Mouse (Mus musculus): ENCODE results near the gene Ppp3cb. TPM values are rescaled to one million over a fixed set of nuclear protein-coding genes. Genes with fewer than 3 reads are reported as not detected.

The Ppp3cb gene
- total RNA-seq, 2 experiments from 2014 or later: 64.2 to 64.6 TPM

GRCm38 (mm10) chr14:20482051-20482751 is 64.2 kb downstream of the Ppp3cb start:
- no peak for DNase-seq
- intact Hi-C loops (cut with DNase I): loop anchor here (5.0 kb wide), 1 partner anchor 55 kb away; no protein-coding TSS in a partner anchor

DNA sequence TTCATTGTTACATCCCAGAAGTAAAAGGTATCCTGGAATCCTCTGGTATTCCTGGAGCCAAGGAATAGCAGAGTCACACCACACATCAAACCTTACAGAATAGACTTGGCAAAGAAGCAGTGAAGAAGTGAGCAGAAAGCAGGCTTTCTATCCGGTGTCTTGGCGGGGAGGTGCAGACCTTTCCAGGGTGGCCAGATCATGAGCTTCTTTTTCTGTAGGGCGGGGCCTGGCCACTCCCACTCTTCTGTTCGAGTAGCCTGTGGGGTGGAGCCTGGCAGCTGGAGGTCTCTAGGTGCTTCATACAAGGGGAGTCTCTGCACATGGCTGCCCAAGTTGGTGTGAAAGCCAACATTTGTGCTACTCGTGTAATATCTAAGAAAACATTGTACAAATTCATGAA is 65.2 kb downstream of the Ppp3cb start:
- DNase-seq: peak in 1 of 2 experiments; percentile 9

DNA sequence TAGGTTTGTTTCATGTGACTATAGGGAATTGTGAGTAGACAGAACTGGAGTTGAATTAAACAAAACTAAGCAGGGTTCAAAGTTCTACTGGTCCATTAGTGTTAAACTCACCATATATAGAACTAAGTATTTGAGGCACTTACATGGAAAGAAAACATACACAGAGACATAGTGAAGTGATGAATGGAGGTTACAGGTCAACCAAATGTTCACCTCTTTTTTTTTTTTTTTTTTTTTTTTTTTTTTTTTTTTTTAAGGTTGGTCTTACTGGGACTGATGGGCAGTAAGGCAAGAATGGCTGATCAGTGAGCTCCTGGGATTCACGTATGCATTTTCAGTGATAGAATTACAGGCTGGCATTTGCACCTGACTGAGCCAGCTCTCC is 66.2 kb downstream of the Ppp3cb start:
- DNase-seq: no peak
- intact Hi-C loops (cut with DNase I): loop anchor here (5.0 kb wide), 1 partner anchor 57 kb away; no protein-coding TSS in a partner anchor

More for the DNA sequence above, 65.2 kb downstream of the Ppp3cb start:
- intact Hi-C loops (cut with DNase I): loop anchor here (5.0 kb wide), 1 partner anchor 56 kb away; no protein-coding TSS in a partner anchor

DNA sequence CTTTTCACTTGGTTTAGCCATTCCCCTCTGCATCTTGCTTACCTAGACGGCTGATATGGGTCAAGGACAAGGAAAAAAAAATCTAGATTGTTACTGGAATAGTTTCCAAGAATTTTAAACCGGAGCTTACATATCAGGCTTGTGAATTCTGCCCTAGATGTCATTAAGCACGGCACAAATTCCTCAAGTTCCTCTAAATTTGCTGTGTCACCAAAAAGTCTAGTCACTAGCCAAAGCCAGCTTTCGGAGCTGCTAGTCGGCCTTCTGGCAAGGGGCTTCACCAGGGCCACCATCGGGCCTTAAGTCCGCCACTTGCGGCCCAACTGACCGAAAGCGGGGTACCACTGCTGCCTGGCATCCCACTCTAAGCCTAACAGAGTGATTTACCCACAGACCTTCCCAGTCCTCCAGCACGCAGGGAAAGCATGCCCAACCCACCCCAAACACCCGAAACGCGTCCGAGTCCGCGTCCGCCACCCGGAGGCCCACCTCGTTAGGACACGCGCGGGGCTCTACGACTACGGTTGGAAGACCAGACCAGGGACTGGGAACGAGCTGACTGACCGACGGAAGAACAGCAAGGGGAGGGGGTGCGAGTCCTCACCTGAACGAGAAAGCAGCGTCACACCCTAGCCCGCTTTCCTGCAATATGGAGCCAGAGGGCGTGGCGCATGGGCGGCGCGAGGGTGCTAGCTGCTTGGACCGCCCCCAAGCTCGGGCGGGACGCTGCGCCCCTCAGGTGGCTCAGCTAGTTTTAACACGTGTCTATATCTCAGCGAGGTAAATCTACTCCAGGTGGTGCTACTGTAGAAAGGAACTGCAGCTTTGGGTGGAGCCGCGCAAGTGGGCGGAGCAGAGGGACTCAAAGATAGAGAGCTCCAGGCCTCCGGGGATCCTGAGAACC is 66.8 kb downstream of the Ppp3cb start, which contains the start of gene Anxa7:
Gene Anxa7 (minus strand): TSS at position 843 of the 904 bp plus-strand sequence.
- DNase-seq: peak; percentile 75 to 76
- intact Hi-C loops (cut with DNase I): loop anchor here (1.0 to 5.0 kb wide), 2 partner anchors 58 to 67 kb away; partner anchors contain the start of gene Ppp3cb

- intact Hi-C loops (cut with DNase I): loop anchor here (1.0 kb wide), 1 partner anchor 68 kb away; the partner anchor contains the start of gene Ppp3cb
Measured at GRCm38 (mm10) chr14:20478801-20479200, 67.6 kb downstream of the Ppp3cb start.

GRCm38 (mm10) chr14:20478385-20478784 is 68.0 kb downstream of the Ppp3cb start:
- intact Hi-C loops (cut with DNase I): no loop called here
- no peak for DNase-seq

More at GRCm38 (mm10) chr14:20478801-20479200, 67.6 kb downstream of the Ppp3cb start:
- peak; percentile 54 to 57 for DNase-seq

DNA sequence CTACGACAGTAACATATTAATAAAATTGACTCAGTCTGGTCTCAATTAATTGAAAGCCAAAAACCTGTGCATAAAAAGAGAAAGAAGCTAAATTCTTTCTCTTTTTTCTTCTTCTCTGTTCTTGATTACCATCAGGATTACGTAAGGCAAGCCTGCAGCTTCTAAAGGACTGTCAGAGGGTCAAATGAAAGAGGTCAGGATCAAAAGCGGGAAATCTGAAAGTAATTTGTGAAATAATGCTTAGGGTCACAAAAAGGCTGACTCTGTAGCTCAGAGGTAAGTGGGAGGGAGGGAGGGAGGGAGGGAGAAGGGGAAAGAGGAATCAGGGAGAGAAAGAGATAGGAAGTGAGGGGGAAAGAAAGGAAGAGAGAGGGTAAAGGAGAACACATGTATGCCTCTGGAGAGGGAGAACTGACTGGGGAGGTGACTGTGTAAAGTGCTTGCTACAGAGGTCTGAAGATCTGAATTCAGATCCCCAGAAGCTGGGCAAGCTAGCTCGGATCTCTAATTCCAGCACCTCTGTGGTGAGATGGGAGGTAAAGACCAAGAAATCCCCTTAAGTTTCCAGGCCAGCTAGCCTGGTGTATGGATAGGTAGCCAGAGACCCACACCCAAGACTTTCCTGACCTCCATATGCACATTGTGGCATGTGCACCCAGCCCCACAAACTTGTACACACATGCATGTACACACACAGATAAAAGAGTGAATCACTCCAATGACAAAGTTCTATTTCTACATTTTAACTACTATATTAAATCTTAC is 68.9 kb downstream of the Ppp3cb start:
- intact Hi-C loops (cut with DNase I): no loop called here
- no peak for DNase-seq

DNA sequence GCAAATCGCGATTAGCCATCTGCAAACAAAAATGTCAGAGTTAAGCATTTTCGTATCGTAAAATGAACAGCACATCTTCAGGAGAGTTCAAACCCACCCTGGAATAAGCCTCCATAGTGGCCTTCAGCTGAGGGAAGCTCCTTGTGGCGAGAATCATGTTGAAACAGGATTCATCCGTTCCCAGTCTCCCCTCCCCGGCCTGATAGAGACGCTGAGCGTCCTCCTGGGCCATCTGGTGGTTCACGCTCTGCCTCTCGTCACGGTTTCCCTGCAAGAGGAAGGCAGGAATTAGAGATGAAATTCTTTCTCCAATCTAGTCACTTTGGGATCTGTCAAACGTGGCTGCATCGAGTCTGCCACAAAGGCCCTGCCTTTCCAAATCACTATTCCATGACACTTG is 86.2 kb downstream of the Ppp3cb start:
- no peak for DNase-seq
- intact Hi-C loops (cut with DNase I): no loop called here

- DNase-seq: no peak
- intact Hi-C loops (cut with DNase I): no loop called here
Measured at GRCm38 (mm10) chr14:20458378-20458777, 88.0 kb downstream of the Ppp3cb start.

- DNase-seq: no peak
- intact Hi-C loops (cut with DNase I): no loop called here
Measured at GRCm38 (mm10) chr14:20452929-20453328, 93.4 kb downstream of the Ppp3cb start.

GRCm38 (mm10) chr14:20451765-20452331 is 94.5 kb downstream of the Ppp3cb start, which contains the start of gene Cfap70:
Gene Cfap70, minus strand, starts transcription at chr14:20452226.
- intact Hi-C loops (cut with DNase I): no loop called here
- DNase-seq: peak; percentile 33 to 65

DNA sequence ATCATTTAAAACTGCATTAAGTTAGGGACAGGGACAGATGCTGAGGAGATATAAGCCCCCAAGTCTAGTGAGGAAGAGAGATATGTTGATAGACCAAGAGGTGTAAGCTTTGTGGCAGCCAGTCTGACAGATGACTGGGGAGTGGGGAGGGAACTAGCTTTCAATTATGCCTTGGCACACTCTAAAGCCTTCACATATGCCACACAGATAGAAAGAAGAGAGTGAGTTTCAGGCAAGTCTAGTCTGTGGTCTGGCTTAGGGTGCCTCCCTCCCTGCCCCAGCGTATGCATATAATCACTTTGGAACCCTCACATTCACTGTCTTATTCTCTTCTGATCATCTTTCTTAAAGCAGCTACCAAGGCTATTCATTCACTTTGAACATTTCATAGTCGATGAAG is 95.1 kb downstream of the Ppp3cb start:
- DNase-seq: no peak
- intact Hi-C loops (cut with DNase I): no loop called here

Other genes starting within 250 kb of the Ppp3cb start
- gene Ecd, start 198.5 kb downstream of the Ppp3cb start, total RNA-seq (2021): 10 to 100 TPM; 25.1 to 32.2 TPM
- 10 to 100 TPM; 32.1 to 34.7 TPM for gene Fam149b, start 198.4 kb downstream of the Ppp3cb start, total RNA-seq (2021)
- gene Dnajc9, start 157.7 kb downstream of the Ppp3cb start, total RNA-seq (2021): 10 to 100 TPM; 12.2 to 15.2 TPM
- 10 to 100 TPM; 64.9 to 68.5 TPM for gene Mrps16, start 152.9 kb downstream of the Ppp3cb start, total RNA-seq (2021)
- gene Cfap70, start 94.3 kb downstream of the Ppp3cb start, total RNA-seq (2021): under 1 TPM; 0.12 to 0.27 TPM
- 10 to 100 TPM; 50.0 to 61.0 TPM for gene Anxa7, start 66.4 kb downstream of the Ppp3cb start, total RNA-seq (2021)
- gene Mss51, start 49.7 kb downstream of the Ppp3cb start, total RNA-seq (2021): 1 to 10 TPM in 1 of 2 experiments, under 1 TPM in 1; 0.88 to 1.1 TPM
- gene Usp54, start 94.5 kb upstream of the Ppp3cb start, total RNA-seq (2021): 10 to 100 TPM; 12.6 to 16.6 TPM
- 1 to 10 TPM in 1 of 2 experiments, under 1 TPM in 1; 0.88 to 1.7 TPM for gene Myoz1, start 110.0 kb upstream of the Ppp3cb start, total RNA-seq (2021)
- gene Synpo2l, start 121.8 kb upstream of the Ppp3cb start, total RNA-seq (2021): 100 to 1,000 TPM in 1 of 2 experiments, 10 to 100 TPM in 1; 94.3 to 117 TPM
- gene Sec24c, start 127.7 kb upstream of the Ppp3cb start, total RNA-seq (2021): 100 to 1,000 TPM in 1 of 2 experiments, 10 to 100 TPM in 1; 98.8 to 101 TPM
- gene Fut11, start 148.4 kb upstream of the Ppp3cb start, total RNA-seq (2021): 10 to 100 TPM in 1 of 2 experiments, 1 to 10 TPM in 1; 8.9 to 10.1 TPM
- gene Chchd1, start 156.4 kb upstream of the Ppp3cb start, total RNA-seq (2021): 100 to 1,000 TPM in 1 of 2 experiments, 10 to 100 TPM in 1; 87.4 to 104 TPM
- 10 to 100 TPM; 56.1 to 63.3 TPM for gene Zswim8, start 161.0 kb upstream of the Ppp3cb start, total RNA-seq (2021)
- gene Ndst2, start 188.0 kb upstream of the Ppp3cb start, total RNA-seq (2021): 10 to 100 TPM; 13.6 to 15.4 TPM
- 10 to 100 TPM; 40.8 to 42.3 TPM for gene Camk2g, start 247.5 kb upstream of the Ppp3cb start, total RNA-seq (2021)

All from heart, postnatal 14 days (tissue).